Mouse (Mus musculus): ENCODE results near the gene Gm10840.
A peak's percentile ranks its signal among the peaks of the same experiment; 100 is the strongest.

The Gm10840 gene

DNA sequence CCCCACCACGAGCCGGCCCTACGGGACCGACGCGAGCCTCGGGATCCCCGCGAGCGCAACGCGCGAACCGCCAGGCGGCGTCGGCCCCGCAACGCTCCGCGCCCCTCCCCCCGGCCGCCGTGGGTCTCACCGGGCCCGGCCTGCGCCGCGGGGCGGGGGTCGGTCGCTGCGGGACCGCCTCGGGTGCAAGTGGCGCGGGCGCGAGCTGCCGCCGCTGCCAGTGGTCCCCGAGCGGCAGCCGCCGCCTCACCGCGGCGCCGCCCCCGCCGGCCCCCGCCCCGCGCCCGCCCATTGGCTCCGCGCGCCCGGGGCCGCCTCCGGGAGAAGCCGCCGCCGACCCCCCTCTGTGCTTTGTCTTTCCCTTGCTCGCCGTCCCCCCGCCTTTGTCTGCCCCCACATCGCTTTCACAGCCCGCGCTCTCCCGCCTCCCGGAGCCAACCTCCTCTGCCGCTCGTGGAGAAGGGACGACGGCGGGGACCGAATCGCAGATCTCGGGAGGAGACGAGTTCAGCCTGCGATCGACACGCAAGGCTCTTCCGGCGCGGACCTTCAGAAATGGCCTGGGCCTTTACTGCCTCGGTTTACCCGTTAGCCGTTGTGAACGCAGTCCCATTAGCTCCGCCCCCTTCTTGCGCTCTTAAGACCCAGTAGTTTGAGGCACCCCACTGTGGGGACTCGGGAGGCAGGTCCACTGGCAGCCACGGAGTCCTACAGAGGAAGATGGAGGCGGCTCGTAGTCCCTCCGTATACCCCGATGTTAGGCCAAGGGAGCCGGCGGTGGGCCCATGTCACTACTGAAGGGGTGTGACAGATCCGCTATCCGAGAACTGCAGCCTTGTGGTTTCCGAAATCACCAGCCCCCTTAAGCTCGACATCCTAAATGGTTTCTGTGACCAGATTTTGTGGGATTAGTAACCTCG is 469 bp upstream of the Gm10840 start:
- peak; percentile 85 for DNase-seq (ENCODE audit: low spot score)

DNA sequence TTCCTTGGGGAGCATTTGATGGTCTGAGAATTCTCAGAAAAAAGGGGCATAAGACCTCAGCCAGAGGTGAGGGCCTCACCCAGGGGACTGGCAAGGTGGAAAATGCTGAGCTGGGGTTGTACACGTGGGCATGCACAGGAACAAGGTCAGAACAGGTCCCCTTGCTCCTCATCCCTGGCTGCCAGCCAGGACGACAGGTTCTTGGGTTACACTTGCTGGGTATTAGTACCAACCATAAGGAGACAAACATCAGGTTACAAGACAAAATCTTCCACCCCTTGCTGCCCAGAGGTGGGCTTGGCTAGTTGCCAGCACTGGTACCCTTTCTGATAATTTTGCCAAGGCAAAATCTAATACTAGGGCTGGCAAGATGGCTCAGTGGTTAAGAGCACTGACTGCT is 1.6 kb downstream of the Gm10840 start:
- DNase-seq (ENCODE audit: low spot score), result no peak

DNA sequence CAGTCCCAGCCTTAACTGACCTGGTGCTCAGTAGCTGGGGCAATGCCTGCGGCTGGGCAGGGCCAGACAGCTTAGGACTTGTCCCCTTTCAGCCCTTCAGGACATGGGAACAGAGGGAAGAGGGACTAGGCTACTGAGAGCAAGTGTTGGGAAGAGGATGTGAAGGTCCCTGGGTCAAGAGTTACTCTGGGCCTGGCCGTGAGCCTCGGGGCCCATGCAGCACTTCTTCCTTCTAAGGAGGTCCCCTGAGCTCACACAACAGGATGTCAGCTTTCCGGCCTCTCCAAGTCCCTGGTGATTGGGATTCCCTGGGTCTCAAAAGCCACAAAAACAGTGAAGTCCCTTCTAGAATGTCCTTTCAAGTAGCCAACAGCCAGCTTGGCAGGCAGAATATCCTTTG is 2.9 kb downstream of the Gm10840 start:
- DNase-seq (ENCODE audit: low spot score), result no peak

DNA sequence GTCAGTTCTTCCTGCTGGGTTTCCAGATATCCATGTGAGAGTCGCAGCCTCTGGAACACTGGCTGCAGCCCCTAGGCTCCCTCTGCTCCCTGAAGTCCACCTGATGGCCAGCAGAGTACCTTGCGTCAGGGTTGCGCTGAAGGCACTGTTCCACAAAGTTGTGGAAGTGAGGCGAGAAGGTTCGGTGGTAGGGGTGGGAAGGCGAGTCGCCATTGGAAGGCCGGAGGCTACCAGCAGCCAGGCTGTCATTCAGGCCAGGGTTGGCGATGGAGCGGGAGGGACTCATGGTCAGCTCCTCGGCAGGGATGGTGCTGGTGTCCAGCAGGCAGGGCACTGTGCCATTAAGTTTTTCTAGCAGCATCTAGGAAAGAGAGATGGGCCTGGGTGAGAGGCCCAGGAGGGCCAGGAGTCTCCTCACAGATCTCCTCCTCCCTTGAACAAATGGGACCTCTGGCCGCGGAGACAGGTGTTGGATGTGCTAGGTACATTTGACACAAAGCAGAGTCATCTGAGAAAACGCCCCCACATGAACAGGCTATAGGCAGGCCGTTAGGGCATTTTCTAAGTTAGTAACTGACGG is 4.0 kb downstream of the Gm10840 start:
- no peak for DNase-seq (ENCODE audit: low spot score)

DNA sequence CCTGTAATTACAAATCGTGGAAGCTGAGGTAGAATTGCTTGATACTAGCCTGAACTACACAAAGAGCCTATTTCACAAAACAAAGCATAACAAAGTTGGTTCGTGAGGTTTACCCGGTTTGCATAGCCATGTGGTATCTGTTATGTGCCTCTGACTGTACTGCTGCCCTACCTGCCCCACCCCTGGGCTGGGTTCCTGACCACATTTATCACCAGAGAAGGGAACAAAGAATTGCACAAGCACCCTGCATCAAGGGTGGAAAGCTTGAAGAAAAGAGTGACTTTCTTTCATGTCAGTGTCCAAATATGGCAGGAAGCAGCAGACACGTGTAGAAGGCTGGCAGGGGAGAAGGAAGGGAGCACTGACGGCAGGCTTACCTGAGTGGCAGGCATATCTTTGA is 6.8 kb downstream of the Gm10840 start:
- no peak for DNase-seq (ENCODE audit: low spot score)

DNA sequence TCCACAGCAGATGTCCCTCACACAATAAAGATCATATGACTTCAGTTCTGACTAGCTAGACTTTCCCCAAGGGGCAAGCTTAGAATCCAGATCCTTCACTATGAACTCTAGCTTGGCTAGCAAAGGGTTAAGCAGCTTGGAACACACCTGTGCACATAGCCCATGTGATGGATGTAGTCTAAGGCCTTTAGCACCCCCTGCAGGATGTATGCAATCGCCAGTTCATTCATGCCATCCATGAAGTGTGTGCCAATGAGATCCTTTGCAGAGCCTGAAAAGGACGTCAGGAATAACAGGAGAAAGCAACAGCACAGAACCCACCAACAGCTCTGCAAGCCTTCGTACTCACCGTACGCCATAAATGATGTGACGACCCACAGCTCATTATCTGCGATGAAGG is 10.2 kb downstream of the Gm10840 start:
- DNase-seq (ENCODE audit: low spot score), result peak; percentile 28

DNA sequence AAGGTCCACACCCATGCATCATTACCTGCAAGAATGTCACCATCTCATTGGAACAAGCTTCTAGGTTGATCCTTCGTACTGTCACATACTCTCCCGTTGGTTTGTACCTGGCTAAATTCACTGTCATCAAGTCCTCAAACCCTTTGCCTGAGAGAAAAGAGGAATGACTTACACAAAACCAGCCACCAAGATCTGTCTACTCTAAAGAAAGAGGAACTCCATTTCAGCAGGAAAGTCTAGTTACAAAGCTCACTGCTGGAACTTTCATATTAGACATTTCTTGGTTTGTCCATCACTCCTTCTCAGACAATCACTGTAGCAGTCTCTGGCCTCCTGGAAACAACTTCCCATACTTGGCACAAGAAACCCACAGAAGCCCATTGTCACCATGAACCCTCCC is 12.6 kb downstream of the Gm10840 start:
- DNase-seq (ENCODE audit: low spot score), result no peak

DNA sequence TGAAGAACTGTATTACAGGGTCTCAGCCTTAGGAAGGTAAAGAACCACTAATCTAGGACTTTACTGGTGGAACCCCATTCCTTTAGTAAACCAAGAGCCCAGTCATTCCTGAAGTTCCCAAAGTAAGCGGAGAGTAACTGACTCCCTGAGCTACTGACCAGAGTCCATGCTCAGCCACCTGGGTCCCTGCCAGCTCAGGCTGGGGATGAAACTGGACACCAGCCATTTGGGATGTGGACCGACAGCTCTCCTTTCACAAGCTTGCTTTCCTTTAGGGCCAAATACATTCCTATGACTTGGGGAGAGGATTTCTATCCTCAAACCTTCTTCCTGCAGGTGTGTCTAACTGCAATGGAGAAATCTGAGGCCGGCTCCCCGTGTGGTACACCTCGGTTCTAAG is 13.7 kb downstream of the Gm10840 start:
- DNase-seq (ENCODE audit: low spot score), result no peak

DNA sequence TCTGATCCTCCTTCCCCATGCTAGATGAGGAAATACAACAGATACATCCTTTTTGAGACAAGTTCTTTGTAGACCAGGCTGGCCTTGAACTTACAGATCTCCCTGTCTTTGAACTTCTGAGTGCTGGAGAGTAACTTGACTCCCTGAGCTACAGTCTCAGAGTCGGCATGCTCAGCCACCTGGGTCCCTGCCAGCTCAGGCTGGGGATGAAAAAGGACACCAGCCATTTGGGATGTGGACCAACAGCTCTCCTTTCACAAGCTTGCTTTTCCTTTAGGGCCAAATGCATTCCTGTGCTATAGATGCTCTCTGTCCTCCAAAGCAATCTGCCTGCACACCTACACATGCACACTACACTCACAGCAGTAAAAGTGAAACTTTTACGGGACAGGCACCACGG is 14.4 kb downstream of the Gm10840 start:
- DNase-seq (ENCODE audit: low spot score), result no peak

DNA sequence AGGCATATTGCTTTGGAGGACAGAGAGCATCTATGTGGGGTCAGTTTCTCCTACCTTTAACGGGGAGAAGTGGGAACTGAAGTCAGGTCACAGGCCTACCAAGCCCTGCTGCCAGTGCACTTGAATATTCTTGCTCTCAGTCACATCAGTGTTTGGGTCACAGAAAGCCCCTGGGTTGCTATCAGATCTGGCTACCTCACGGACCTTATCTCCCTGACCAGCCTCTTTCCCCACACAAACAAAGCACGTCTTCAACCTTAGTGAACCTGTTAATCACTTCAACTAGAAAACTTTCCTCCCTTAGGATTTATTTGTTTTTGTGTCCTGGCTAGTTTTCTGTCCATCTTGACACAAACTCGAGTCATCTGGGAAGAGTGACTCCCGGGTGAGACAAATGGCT is 15.7 kb downstream of the Gm10840 start:
- DNase-seq (ENCODE audit: low spot score), result no peak

DNA sequence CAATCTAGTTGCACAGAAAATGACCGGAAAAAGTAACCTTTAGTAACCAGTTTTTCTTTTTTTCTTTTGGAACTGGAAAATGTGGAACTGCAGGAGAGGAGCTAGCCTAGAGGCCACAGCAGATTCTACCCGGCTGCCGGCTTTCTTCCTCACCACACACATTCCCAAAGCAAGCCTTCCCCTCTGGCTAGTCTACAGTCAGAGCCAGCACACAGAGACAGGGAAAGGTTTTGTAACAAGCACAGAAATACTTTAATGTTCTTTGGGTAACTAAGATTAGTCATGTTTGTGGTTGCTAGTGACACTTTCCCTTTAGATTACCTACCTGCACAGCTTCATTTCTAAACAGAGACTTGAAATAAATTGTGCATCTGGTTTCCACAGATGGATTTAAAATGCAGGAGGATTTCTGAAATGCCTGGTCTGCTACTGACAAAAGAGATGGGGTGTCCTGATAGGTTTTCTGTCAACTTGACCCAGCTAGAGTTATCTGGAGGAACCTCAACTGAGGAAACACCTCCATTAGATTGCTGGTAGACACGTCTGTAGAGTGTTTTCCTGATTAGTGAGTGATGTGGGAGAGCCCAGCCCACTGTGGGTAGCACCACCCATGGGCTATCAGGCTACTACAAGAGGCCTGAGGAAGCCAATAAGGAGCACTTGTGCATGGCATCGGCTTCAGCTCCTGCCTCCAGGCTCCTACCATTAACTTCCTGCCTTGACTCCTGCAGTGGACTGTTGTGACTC is 17.6 kb downstream of the Gm10840 start:
- no peak for DNase-seq (ENCODE audit: low spot score)

DNA sequence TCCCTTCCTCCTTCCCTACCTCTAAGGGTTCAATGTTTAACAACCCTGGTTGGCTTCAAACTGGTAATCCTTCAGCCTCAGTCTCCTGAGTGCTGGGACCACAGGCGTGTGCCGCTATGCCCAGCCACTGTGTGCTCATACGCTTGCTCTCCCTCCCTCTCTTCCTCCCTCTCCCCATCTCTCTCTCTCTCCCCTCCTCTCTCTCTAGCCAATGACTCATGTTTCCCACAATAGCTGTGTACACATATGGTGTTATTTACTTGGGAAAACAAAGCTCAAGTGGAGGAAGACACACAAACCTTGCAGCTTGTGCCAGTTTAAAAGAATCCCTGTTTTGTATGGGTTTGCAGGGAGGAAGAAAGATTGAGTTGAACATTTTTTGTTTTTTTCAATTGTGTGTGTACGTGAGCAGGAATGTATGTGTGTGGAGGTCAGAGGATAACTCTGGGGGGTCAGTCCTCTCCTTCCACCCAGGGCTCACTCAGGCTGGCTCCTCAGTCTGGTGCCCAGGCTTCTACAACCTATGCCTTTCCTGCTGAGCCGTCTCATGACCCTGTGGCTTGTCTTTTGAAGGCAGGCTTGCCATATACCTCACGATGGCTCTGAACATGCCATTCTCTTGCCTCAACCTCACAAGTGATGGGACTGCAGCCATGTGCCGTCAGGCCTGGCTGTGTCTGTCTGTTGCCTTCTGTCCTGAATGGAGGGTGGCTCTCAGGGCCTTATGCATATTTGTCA is 19.2 kb downstream of the Gm10840 start:
- DNase-seq (ENCODE audit: low spot score), result no peak

DNA sequence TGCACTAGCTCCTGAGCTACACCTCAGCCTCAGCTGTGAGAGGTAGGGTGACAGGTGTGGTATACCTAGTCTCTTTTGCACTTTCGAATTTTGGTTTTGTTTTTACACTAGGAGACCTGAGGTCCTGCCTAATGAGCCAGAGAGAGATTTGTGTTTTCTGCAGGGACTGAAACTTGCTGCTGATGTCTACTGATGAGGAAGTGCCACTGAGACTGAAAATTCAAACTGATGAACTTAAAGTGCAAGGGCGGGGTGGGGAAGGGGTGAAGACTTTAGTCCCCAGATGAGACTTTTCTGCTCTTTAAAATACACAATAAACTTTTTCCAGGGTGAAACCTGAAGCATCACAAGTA is 19.8 kb downstream of the Gm10840 start:
- no peak for DNase-seq (ENCODE audit: low spot score)

DNA sequence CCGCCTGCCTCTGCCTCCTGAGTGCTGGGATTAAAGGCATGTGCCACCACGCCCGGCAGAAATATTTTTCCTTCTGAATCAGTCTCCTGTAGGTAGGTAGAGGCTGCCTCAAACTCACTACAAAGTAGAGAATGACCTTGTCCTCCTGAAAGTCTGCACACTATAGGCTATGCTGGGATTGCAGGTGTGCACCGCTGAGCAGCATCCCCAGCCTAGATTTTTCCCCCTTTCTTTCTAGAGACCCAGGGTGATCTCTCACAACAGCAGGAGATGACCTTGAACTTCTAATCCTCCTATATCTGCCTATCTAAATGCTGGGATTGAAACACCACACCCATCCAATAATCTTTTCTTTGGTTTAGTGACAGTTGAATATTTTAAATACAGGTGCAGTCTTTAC is 26.7 kb downstream of the Gm10840 start:
- no peak for DNase-seq (ENCODE audit: low spot score)

DNA sequence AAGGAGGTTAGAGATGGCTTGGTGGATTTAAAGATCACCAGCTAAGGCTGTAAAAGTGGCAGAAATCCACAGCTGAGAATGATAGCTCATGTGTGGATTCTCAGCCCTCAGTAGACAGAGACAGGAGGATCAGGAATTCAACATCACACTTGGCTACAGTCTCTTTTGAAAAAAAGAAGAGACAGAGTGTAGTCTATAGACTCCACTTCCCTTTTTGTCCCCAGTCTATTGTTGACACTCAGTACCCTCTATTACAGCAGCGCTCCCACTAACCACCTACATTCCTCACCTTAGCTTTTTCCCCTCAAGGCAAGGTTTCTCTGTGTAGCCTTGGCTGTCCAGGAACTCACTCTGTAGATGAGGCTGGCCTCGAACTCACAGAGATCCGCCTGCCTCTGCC is 31.1 kb downstream of the Gm10840 start:
- DNase-seq (ENCODE audit: low spot score), result no peak

DNA sequence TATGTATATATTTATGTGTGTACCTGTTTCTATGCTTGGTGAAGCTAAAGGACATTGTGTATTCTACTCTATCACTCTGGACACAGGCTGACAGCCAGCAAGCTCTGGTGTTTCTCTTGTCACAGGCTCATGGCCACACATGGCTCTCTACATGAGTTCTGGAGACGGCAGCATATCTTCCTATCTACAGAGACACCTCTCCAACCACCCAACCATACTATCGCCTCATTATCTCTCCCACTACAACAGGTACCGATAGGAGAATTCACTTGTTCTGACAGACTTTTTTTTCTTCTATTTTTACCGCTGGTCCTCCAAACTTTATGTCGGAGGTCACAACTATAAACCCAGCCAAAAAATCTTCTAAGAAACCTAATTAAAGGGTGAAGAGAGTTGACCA is 31.6 kb downstream of the Gm10840 start:
- no peak for DNase-seq (ENCODE audit: low spot score)

DNA sequence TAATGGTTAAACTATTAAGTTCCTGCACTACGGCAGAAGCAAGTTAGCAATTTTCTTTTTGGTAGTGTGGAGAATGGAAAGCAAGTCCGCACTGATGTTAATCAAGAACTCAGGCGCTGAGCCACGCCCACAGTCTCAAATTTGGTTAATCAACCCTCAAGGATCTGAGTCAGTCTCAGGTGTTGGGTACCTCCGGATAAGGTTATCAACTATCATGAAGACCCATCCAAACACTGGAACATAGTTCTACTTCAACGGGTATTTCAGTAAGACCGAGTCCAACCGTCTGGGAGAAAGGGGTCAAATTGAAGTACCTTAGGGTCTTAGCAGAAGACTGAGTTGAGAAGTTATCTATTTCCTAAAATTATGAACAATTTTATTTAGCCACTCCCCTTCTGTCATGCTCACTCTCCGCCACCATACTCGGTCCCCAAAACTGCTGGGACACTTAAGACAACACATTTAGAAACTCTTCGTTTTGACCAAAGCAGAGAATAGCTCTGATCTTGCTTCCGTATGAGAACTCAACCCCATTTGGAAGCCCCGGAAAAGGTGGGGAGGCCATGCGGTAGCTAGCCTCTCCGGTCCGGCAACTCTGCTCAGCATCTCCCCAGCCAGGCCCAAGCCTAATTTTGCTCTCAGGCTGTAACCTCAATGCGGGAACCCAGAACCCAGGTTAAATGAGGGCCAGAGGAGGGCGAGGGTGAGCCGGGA is 32.2 kb downstream of the Gm10840 start:
- peak; percentile 4 for DNase-seq (ENCODE audit: low spot score)

DNA sequence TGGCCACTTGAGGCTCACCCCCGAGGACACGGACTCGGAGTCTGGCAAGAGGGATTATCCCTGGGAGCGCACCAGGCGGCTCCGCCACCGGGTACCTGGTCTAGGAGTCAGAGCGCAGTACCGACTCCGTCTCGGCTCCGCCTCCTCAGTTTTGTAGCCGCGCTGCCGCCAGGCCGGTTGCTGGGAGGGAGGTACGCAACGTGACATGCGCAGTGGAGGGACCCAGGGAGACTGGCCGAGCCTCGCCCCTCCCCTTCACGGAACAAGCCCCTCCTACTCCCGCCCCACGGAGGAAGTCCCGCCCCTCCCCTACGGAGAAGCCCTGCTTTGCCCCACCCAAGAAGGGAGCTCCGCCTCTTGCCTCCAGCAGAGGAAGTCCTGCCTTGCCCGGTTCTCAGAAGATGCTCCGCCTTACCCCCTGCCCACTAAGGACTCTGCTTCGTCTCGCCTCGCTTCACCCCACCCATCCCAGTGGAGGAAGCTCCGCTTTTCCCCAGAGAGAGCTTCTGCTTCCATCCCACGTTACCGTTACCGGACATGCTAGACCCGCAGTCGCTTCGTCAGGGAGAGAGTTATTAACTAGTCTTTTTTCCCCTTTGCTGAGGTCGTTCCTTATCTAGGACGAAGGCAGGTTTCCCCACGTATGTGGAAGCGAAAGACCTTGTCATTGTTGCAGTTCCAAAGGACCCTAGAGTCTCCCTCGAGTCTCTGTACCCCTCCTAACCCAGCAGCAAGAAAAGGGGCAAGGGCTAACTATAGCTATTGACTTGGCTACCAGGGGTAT is 32.9 kb downstream of the Gm10840 start:
- peak; percentile 98 for DNase-seq (ENCODE audit: low spot score)

DNA sequence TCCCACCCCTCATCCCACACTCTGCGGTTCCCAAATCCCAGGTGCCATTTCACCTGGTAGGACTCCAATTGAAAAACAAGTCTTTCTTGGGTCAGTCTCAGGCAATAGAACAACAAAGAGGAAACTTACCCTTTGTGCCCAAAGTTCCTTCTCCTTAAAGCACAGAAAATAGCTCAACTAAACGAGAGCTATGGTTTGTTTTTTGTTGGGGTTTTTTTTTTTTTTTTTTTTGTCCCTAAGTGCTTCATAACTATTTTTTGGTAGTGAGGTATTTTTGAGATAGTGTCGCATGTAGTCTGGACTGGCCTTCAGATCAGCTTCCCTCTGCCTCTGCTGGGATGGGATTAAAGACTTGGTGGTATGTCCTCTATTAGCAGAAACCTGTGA is 33.5 kb downstream of the Gm10840 start:
- no peak for DNase-seq (ENCODE audit: low spot score)

DNA sequence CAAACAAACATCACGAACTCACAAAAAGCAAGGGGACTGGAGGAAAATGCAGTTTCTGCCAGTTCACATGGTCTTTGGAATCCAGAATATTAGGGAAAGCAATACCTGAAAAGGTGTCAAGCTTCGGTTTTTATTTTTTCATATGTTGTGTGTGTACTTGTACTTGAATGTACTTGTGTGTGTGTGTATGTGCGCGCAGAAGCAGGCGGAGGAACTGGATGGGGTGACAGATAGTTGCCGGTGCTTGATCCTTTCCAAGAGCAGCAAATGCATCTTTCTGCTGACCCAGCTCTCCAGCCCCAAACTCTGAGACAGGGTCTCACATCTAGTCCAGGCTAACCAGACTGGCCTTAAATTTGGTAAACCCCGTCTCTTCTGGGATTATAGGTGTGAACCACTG is 34.2 kb downstream of the Gm10840 start:
- DNase-seq (ENCODE audit: low spot score), result no peak

DNA sequence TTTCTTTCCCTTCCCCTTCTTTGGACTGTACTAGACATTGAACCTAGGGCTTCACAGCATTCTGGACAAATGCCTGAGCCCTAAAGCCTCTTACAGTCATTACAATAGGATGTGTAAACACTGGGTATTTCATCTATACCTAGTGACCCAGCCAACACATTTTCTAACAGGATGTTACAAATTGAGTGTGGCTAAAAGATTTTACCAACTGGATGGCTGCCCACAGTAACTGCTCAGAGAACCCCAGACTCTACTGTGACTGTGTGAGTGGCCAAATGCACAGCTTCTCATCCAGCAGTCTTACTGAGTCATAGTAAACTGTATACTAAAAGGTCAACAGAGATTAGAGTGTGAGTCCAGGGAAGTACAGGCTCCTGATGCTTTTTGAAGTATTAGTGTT is 34.7 kb downstream of the Gm10840 start:
- DNase-seq (ENCODE audit: low spot score), result no peak
